Mouse (Mus musculus) ZHBTc4 (cell line): ENCODE results near the gene Pard6a.

Source experiments
- DNase-seq: peaks from one replicate; pipeline ENCODE4 v3.0.0-alpha.2; 2011; ENCODE audit warnings: low read depth, low spot score

Gene Pard6a

DNA sequence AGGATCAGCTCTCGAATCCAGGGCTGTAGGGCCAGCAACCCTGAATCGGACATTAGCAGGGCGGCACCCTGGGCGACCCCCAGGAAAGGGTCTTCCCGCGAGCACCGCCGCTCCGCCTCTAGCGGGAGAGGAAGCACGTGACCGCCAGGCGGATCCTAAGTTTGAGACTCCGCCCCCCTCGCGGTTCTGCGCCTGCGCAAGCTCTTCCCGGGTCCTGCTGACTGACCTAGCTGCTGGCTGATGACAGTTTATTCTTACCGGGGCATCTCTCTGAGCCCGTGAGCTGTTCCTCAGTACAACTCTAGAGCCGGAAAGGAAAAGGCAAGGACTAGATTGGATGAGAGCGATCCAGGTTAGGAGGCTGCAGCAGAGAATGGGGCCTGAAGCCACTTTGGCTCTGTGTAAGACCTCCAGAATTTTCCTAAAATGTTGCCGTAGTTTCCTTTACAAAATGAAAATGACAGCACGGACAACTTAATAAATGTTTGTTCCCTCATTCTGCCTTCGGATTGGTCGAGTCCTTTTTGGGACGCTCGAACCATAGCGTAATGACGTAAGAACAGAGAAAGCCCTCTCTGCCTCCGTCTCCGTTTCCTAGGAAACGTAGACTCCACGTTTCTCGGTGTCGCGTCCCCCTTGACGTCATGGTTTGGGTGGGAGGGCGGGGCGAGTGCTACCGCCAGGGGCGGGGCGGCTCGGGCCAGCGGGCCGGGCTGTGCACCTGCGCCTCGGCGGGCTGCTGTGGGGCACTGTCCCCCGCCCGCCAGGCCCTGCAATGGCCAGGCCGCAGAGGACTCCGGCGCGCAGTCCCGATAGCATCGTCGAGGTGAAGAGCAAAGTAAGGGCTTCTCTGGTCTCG is at the start of gene Pard6a, which contains the start of gene Acd:
Gene Pard6a (plus strand): TSS at position 183 of the 859 bp plus-strand sequence.
Gene Acd (minus strand): TSS at position 137 of the 859 bp plus-strand sequence.
- DNase-seq = peak; percentile 96

DNA sequence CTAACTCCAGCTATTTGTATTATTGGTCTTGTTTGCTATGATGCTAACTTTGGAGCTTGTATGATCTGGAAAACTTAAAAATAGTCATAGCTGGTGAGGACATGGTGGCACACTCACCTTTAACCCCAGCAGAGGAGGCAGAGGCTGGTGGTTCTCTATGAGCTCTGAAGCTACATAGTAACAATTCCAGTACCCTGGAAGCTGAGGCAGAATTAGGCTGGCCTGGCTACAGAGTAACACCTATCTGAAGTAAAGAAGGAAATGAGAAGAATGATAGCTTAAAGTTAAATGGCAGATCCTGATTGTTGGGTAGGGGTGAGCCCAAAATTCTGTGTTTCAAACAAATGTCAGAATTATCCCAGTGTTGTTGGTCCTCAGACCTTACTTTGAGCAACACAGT is 43.3 kb upstream of the Pard6a start:
- DNase-seq = no peak

DNA sequence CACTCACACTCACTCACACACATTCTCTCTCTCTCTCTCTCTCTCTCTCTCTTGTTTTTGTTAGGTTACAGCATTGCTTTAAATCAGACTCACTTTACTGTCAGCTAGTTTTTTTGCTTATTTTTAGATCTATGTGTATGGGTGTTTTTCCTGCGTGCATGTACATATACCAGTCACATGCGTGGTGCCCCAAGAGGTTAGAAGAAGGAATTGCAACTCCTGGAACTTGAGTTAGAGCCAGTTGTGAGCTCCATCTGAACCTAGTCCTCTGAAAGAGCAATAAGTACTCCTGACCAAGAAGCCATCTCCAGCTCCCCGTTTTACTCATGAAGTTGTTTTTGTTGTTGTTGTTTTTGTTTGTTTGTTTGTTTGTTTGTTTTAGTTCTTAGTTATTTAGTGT is 39.8 kb upstream of the Pard6a start:
- DNase-seq = peak; percentile 80

DNA sequence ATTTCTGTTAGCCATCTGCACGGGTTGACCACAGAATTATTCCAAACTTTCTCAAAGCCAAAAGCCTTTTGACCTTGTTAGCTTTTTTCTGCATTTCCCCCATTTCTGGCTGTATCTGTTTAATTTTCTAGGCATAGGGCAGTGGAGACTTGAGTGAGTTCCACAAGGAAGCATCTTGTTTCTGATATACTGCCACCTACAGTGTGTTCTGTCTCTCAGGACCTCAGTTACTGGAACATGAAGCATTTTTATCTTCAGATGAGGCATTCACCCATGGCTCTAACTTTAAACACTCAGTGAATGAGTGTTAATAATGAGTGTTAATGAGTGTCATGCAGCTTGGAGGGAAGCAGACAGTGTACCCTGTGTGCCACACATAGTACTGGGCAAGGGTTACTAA is 23.1 kb upstream of the Pard6a start:
- DNase-seq = no peak

DNA sequence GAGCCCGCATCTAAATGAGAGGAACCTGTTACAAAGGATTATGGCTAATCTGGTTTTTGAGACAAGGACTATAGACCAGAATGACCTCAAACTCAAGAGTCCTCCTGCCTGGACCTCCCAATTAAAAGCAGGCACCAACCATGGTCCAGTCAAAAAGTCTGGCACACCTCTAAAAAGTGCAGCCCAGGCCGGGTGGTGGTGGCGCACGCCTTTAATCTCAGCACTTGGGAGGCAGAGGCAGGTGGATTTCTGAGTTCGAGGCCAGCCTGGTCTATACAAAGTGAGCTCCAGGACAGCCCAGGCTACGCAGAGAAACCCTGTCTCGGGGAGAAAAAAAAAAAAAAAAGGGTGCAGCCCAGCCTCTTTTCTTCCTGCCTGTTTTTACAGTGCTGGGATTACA is 15.6 kb upstream of the Pard6a start:
- no peak for DNase-seq

DNA sequence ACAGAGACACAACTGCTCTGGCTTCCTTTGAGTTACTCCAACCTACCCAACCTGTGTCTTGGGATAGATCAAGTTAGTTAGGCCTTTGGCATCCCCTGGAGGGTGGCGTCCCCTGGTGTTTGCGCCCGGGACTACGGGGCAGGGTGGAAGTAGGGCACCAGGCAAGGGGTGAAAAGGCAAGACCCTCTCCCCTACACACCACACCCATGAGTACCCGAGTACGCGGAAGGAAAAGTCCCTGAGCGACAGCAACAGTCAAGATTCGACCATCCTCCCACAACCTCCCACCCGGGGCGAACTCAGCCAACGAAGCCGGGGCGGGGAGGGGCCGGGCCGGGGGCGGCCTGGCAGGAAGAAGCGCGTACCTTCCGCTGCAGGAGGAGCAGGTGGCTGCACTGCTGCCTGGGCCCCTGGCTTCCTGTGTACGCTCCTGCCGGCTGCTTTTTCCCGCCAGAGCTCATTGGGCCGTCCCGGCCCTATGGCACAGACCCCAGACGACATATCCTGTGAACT is 15.1 kb upstream of the Pard6a start, which contains the start of gene Carmil2:
Gene Carmil2 (plus strand): TSS at position 479 of the 513 bp plus-strand sequence.
- DNase-seq = peak; percentile 87

DNA sequence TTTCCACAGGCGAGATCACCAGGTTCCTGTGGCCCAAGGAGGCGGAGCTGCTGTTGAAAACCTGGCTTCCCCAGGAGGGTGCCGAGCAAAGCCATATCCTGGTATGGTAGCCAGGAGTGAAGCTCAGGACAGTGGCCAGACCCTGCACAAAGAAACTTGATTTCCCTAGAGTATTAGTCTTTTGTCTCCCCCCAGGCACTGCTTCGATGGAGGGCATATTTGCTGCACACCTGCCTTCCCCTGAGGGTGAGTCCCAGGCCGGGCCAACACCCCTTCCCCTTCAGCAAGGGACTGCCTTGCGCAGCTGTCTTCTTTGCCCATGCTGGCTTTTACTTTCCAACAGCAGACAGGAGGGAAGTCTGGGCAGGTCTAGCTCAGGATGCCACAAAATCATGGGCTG is 14.4 kb upstream of the Pard6a start:
- peak; percentile 54 for DNase-seq

DNA sequence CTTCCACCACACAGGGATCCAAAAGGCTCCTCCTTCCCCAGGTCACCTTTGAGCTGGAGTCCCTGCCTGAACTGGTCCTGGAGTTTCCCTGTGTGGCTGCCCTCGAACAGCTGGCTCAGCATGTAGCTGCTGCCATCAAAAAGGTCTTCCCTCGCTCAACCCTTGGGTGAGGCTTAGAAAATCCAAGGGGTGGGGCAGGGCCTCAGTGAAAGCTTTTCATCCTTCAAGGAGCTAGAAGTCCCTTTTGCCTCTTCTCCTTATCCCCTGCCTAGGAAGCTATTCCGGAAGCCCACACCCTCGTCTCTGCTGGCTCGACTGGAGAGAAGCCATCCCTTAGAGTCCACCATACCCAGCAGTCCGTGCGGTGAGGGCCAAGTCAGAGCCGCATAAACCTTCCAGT is 13.4 kb upstream of the Pard6a start:
- DNase-seq = peak; percentile 82

DNA sequence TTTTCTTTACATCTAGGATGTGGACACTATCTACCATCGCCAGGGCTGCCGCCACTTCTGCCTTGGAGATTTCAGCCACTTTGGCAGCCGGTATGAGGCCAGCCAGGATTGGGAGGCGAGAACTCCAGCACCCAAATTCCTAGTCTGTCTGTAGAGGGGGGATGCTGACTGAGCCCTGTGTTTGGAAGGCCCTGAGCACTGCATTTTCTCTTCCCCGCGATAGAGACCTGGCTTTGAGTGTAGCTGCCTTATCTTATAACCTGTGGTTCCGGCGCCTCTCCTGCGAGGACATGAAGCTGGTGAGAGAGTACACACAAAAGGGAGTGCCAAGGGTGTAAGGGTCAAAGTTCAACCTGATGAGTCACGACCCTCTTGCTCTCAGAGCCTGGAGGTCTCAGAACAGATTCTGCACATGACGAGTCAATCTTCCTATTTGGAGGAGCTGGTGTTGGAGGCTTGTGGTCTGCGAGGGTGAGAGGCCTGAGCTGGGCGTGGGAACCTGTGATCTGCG is 12.7 kb upstream of the Pard6a start:
- DNase-seq = no peak

DNA sequence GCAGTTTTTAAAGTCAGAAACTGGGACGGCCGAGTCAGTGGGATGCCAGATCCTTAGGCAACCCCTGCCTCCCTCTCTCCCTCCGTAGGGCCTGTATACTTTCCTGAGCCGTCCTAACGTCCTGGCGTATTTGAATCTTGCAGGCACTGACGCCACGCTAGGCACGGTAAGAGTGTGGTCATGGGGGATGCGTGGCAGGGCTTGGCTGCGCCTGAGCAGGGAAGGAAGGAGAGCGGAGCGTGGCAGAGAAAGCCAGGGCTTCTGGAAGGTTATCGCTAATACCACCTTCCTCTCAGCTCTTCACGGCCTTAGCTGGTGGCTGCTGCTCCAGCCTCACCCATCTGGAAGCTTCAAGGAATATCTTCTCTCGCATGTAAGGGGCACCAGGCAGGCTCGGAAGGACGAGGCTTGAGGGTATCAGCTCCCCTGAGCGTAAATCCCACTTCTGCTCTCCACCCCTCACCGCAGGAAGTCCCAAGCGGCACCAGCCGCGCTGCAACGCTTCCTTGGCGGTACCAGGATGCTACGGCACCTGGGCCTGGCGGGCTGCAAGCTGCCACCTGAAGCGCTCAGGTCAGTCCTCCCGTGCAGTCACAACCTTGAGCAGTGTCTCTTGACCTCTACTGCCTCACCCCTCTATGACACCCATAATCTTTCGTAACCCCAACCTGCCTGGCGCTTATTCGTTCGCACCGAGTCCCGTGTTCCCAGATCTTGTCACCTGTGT is 11.5 kb upstream of the Pard6a start:
- peak; percentile 41 for DNase-seq

DNA sequence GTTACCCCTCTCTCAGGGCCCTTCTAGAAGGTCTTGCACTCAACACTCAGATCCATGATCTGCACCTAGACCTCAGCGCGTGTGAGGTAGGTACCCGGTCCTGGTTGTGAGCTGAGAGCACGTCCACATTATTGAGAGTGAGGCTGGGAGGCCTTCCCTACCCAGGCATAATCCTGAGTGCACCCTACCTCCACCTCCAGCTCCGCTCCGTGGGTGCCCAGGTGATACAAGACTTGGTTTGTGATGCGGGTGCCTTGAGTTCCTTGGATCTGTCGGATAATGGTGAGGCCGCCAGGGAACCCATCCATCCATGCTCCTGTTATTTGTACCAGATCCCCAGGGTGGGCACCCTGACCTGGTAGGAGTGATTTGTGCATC is 11.0 kb upstream of the Pard6a start:
- DNase-seq = no peak

DNA sequence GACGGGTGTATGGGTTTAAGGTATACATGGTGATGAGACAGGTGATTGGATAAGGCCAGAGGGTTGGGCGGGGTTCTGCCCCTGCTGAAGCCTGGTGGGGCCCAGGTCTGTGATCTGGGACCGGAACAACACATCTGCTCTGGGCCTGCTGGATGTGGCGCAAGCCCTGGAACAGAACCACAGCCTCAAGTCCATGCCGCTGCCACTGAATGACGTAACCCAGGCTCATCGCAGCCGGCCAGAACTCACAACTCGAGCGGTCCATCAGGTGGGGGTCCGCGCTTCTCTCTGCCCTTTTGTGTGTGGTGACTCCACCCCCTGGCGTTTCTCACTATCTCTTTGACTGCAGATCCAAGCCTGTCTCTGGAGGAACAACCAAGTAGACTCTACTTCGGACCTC is 10.0 kb upstream of the Pard6a start:
- DNase-seq = no peak

DNA sequence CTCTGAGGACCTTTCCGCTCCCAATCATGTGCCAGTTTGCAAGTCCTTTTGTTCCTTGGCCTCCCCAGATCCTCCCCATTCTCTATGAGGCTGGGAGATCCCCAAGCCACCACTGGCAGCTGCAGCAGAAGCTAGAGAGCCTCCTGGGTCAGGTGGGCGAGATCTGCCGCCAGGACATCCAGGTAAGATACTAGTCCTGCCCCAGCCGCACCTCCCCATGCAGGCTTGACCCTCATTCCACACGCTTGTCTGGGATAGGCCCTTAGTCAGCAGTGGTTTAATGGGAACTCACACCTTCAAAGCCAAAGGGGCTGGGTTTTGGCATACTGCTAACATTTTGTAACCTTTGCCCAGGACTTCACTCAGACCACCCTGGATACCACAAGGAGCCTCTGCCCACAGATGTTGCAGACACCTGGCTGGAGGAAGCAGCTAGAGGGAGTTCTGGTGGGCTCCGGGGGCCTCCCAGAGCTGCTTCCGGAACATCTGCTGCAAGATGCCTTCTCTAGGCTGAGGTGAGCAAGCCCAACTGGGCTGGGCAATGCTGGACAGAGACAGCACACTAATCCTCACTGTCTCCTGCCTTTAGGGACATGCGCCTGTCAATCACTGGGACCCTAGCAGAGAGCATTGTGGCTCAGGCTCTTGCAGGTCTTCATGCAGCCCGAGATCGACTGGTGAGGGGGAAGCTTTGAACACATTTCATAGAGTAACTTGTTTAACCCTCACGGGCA is 8.3 kb upstream of the Pard6a start:
- DNase-seq = no peak

DNA sequence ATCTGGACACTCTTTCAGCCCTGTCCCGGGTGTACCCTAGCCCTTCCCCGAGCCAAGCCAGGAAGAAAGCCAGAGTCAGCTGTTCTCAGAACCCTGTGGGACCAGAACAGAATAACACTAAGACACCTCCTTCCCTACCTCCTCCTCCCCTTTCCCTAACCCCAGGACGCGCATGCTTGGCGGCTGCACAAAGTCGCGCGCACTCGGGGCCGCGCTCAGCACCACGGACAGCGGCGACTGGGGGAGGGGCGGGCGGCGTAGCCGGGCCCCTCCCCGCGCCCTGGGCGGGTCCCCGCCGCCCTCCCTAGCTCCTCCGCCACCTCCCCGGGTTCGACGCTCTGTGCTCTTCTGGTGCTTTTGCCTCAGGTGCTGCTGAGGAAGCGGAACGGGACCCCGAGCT is 7.3 kb upstream of the Pard6a start:
- DNase-seq = peak; percentile 84

DNA sequence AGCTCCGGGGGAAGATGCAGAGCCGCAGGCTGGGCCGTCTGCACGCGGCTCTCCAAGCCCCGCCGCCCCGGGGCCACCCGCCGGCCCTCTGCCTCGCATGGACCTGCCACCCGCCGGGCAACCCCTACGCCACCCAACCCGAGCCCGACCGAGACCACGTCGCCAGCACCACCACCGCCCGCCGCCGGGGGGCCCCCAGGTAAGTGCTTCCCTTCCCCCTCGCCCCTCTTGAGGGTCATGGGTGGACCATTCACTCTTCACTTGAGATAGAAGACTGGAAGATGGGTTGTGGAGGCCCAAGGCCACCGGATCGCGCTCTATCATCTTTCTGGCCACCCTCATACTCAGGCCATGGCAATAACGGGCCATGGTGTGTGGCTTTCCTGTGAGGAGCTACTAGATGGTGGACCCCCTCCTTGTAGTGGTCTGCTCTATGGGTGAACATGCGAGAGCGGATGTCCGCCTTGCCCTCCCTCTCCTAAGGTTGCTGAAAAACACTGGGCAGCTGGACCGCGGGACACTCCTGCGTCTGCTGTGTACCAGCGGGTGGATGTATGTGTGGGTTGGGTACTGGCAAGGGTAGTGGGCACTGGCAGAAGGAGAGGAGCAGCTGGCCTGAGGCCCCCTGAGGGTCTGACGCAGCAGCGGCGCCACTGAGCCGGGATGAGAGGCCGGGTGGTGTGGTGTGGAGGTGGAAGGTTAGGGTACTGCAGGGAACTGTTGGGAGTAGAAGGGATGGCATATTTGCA is 6.7 kb upstream of the Pard6a start:
- DNase-seq = peak; percentile 57

DNA sequence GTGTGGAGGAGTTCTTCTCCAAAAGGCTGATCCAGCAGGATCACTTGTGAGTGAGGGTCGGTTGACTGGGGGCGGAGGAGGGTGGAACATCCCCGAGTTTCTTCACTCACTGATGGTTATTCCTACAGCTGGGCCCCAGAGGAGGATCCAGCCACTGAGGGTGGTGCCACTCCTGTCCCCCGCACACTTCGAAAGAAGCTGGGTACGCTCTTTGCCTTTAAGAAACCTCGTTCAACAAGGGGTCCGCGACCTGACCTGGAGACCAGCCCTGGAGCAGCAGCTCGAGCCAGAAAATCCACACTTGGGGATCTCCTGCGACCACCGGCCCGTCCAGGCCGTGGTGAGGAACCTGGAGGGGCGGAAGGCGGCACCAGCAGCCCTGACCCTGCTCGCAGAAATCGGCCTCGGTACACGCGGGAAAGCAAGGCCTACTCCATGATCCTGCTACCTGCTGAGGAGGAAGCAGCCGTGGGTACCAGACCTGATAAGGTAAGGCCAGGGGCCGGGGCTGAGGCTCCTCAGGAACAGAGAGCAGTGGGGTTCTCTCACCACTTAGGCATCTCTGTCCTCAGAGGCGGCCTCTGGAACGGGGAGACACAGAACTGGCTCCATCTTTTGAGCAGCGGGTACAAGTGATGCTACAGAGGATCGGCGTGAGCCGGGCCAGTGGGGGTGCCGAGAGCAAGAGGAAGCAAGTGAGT is 5.7 kb upstream of the Pard6a start:
- no peak for DNase-seq

DNA sequence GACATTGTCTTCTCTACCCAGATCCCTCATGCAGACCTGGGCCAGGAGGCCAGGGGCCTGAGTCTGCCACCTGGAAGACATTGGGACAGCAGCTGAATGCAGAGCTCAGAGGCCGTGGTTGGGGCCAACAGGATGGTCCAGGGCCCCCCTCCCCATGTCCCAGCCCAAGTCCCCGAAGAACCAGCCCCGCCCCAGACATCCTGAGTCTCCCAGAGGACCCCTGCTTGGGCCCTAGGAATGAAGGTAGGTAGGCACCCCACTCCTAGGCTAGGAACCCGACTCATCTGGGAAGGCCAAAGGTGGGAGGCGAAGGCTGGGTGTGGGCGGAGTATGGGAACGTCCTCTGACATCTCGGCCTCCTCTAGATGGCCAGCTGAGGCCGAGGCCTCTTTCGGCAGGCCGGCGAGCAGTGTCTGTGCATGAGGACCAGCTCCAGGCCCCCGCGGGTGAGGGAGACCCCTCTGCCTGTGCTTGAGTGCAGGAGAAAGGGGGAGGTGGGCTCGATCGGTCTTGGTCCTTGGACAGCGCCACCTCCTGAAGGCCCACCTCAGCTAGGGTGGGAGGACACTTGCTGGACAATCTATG is 3.7 kb upstream of the Pard6a start:
- DNase-seq = no peak

DNA sequence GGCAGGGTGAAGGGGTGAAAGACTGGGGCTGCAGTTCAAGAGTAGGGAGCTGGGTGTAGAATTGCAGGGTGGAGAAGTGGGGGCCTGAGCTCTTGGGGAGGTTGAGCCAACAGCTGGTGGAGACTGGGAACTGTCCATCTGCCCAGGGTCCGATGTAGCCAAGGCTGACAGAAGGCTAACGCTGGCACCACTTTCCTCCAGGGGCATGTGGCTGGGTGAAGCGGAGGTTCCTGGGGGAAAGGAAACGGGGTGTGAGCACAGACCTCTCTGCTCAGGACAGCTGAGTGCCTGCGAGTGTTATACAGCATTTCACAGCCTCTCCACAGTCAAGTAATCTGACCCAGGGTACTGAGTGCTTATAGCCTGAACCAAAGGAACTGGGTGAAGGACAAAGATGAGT is 2.2 kb upstream of the Pard6a start:
- DNase-seq = no peak

DNA sequence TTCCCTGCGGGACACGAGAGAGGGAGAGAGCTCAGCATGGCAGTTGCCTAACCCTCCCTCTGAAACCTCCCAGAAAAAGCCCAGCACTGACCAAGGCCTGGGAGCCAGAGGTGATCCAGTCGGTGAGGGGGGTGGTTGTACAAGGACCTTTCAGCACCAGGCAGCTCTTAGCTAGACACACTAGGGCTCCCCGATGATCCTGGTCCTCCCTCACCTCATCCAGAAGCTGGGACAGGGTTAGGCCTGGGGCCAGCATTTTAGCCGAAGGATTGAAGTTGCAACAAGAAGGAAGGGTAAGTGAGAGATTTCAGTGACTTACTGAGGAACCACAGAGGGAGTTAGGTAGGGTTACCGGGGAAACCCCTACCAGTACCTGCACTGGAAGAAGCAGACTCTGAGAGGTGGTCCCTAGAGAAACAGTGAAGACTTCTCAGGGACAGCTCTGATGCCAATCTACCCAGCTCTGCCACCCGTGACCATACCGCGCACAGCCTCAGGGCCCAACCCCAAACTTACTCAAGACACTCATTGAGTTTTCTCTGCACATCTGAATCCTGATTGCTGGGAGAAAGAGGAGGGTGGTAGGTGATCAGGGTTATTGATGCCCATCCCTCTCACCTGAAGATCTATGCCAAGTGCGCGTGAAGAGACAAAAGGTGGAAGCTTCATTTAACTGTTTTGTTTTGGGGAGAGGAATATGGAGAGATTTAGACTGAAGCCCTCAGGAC is 1.3 kb upstream of the Pard6a start:
- DNase-seq = no peak
